Mouse (Mus musculus) embryonic facial prominence, embryonic 11.5 days (tissue): ENCODE results near the gene Bach2. TPM values are rescaled to one million over a fixed set of nuclear protein-coding genes. Genes with fewer than 3 reads are reported as not detected.

ENCODE experiments used
- ATAC-seq: fragments of 200-750 bp; cut with Nextera tagmentation; replicated peaks from 2 replicates; pipeline ENCODE4 v1.8.0; 2017; ENCODE audit warnings: low read depth; ENCODE audit not compliant: insufficient number of reproducible peaks, low FRiP score, low TSS enrichment
- DNase-seq: peaks from one replicate; pipeline ENCODE4 v3.0.0-alpha.2; 2015; ENCODE audit warnings: low spot score
- H3K27ac ChIP-seq: fragments of 300-500 bp; sonication (generic); replicated peaks from 2 replicates; pipeline ENCODE4 v1.5.1; 2014; ENCODE audit warnings: mild to moderate bottlenecking, low read depth, low read length, control low read depth
- H3K27me3 ChIP-seq: fragments of 300-500 bp; sonication (generic); 2 replicates; pipeline ENCODE4 v1.6.1; 2014; ENCODE audit warnings: mild to moderate bottlenecking, low read length, moderate library complexity, mixed read lengths; ENCODE audit not compliant: control insufficient read depth, insufficient read depth
- H3K36me3 ChIP-seq: fragments of 300-500 bp; sonication (generic); replicated peaks from 2 replicates; pipeline ENCODE4 v1.6.1; 2014; ENCODE audit warnings: low read depth, mild to moderate bottlenecking, low read length, moderate library complexity, mixed read lengths; ENCODE audit not compliant: control insufficient read depth, insufficient read depth
- H3K4me1 ChIP-seq: fragments of 300-500 bp; sonication (generic); 2 replicates; pipeline ENCODE4 v1.6.1; 2014; ENCODE audit warnings: low read length, mixed read lengths; ENCODE audit not compliant: control insufficient read depth, insufficient read depth
- H3K4me2 ChIP-seq: fragments of 300-500 bp; sonication (generic); 2 replicates; pipeline ENCODE4 v1.6.1; 2014; ENCODE audit warnings: low read depth, mild to moderate bottlenecking, control low read depth, low read length, moderate library complexity
- H3K4me3 ChIP-seq: fragments of 300-500 bp; sonication (generic); 2 replicates; pipeline ENCODE4 v1.5.1; 2014; ENCODE audit warnings: low read depth, low read length, control low read depth
- H3K9ac ChIP-seq: fragments of 300-500 bp; sonication (generic); replicated peaks from 2 replicates; pipeline ENCODE4 v1.6.1; 2014; ENCODE audit warnings: mild to moderate bottlenecking, control low read depth, low read length
- H3K9me3 ChIP-seq: fragments of 300-500 bp; sonication (generic); replicated peaks from 2 replicates; pipeline ENCODE4 v1.6.1; 2016; ENCODE audit warnings: mild to moderate bottlenecking, low read length, inconsistent platforms, mixed read lengths; ENCODE audit not compliant: control insufficient read depth
- WGBS: fragments of 180-500 bp; shearing (Covaris S2); extraction: QIAGEN DNeasy Blood & Tissue Kit; methylation state at CpG from one replicate; pipeline ENCODE4 v1.1.7; 2014; 5-methylcytosine and 5-hydroxymethylcytosine counted together
- polyA plus RNA-seq: library from polyadenylated mRNA; unstranded; fragments of >200 nt; fragmentation: Nextera tagmentation; extraction: Ambion mirVana; gene quantifications from 2 replicates; pipeline ENCODE4 v1.2.1, GENCODE M21; 2014

The Bach2 gene
- polyA plus RNA-seq, 1 experiment from 2014 or later = 11.5 TPM

DNA sequence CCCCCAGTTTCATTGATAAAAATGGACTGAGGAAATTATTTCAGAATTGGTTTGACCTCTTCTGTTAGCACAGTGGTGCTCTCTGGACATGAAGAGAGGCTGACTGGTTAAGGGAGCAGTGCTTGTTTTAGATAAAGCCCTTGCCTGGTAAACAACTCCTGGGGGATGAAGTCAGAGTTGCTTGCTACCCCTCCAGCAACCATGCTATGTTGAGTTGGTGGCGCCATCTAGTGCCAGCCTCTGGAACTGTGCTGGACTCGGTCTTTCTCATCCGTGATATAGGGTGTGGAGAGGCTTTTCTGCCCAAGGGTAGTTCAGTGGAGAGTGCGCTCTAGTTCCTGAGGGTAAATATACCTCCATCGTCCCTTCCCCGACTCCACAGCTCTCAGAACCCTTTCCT lies 9.6 kb downstream of the Bach2 start:
- Histone ChIP-seq H3K27me3 (no peaks in the 10 kb centered on the region), H3K4me3 (no peak overlapping the region), H3K4me2 (no peak overlapping the region), H3K27ac (no peak overlapping the region), H3K9me3 (no peaks in the 10 kb centered on the region), H3K4me1 (peaks cover 12% of the 10 kb centered on the region), H3K36me3 (no peaks in the 10 kb centered on the region), H3K9ac (no peak overlapping the region)
- 29% methylated on average over 6 of the region's 6 CpGs for WGBS
- DNase-seq = peak; percentile 81
- no peak for ATAC-seq

DNA sequence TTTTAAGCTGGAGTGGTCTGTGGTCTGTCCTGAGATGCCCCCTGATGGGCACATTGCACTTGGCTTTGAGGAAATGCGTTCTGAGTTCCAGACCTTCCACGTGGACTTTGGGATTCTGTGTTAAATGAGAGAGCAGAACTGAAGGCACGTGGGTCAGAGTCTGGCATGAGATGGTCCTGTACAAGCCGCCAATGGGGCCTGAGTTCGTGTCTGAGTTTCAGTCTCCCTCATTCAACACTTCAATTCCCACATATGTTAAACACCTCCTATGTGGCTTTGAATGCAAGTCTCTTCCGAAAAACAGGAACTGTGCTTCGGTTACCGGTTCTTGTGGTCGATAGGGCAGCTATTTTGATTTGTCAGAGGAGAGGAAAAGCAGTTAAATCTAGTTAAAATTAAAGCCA lies 10.4 kb downstream of the Bach2 start:
- DNase-seq (no peak), ATAC-seq (no peak)
- Histone ChIP-seq H3K4me2 (no peak overlapping the region), H3K9me3 (no peaks in the 10 kb centered on the region), H3K4me3 (no peak overlapping the region), H3K4me1 (peaks cover 12% of the 10 kb centered on the region), H3K27ac (no peak overlapping the region), H3K9ac (no peak overlapping the region), H3K27me3 (no peaks in the 10 kb centered on the region), H3K36me3 (no peaks in the 10 kb centered on the region)
- WGBS = 53% methylated on average over 9 of the region's 9 CpGs

DNA sequence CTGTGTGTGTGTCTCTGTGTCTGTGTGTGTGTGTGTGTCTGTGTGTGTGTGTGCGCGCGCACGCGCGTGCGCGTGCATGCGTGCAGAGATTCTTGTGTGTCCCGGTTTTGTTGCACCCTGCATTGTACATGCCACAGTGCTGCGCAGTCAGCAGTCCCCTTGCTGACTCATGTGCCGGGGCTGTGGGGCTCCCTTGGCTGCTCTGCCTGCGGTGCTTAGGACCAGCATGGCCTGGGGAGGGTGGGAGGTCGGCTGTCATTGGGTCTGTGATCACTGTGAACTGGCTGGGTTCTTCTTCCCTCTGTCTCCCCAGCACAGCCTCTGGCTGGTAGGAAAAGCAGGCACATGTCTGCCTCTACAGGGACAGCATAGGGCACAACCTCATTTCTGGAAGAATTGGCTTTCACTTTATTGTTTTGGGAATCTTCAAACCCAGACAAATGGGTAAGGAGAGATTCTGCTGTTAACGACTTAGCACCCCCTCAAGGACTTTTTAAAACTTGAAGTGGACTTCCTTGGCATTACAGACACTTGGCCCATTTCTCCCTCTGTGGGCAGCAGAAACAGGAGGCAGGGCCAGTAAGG lies 11.2 kb downstream of the Bach2 start:
- DNase-seq (no peak), ATAC-seq (0 out of 2 replicates have a peak, but pooled peaks have one; percentile 32)
- peak overlapping the region; percentile 17; the same call in 1 of the 2 replicates for H3K4me2 ChIP-seq
- no peak overlapping the region for H3K4me3 ChIP-seq
- no peaks in the 10 kb centered on the region for H3K27me3 ChIP-seq
- peaks cover 10% of the 10 kb centered on the region for H3K4me1 ChIP-seq
- H3K36me3 ChIP-seq = no peaks in the 10 kb centered on the region
- H3K9ac ChIP-seq = peak overlapping the region; percentile 18; the same call in 1 of the 2 replicates
- H3K27ac ChIP-seq = peak overlapping the region; percentile 43; the same call in 1 of the 2 replicates
- no peaks in the 10 kb centered on the region for H3K9me3 ChIP-seq
- WGBS = 64% methylated on average over 15 of the region's 15 CpGs

DNA sequence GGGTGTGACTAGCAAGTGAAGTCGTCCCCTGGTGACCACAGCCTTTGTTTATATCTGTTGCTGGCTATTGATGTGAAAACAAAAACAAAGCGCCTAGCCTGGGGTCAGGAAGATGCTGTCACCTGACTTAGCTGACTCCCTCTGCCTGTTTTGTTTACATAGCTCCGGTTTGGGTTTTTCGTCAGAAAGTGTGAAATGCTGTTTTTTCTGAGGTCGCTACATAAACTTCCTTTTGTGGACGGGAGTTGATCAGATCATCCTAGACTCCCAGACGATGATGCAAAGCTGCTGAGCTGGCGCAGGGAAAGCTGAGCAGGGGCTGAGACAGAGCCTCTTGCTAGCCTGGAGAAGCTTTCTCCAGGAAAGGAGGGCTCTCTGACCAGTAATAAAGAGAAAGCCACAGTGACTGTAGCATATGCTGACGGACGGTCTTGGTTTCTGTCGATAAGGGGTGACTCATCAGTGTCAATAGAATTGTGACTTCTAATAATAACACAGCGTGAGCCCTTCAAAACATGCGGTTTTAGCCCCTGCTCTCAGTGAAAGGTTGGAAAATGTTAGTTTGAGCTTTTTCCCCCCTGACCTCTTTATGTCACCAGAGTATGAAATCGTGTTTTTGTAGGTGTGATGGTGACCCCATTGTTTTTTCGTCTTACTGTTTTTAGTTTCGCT lies 11.9 kb downstream of the Bach2 start:
- no peak for DNase-seq
- 5% methylated on average over 16 of the region's 16 CpGs for WGBS
- ATAC-seq = no peak

DNA sequence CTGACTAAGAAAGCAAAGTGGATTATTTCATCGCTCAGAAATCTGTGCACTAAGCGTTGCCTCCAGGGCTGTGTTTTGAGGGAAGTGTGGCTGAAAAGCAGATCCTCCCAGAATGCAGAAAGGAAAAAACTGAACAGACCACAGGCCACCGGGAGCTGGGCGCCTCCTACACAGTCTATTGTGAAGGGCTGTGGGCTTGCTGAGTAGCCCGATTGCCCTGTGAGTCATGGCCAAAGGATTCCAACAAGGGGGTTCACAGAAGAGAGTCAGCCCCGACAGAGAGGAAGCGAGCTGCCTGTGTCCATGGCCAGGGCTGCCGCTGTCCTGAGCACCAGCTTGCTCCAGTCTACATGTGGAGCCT lies 12.4 kb downstream of the Bach2 start:
- Histone ChIP-seq H3K27ac (peak overlapping the region; percentile 63), H3K9ac (peak overlapping the region; percentile 40), H3K4me3 (no peak overlapping the region), H3K4me2 (peak overlapping the region; percentile 5; the same call in 1 of the 2 replicates), H3K27me3 (no peaks in the 10 kb centered on the region), H3K9me3 (no peaks in the 10 kb centered on the region), H3K4me1 (peaks cover 10% of the 10 kb centered on the region), H3K36me3 (no peaks in the 10 kb centered on the region)
- ATAC-seq = 0 out of 2 replicates have a peak, but pooled peaks have one; percentile 41
- peak; percentile 54 for DNase-seq
- 8% methylated on average over 8 of the region's 8 CpGs for WGBS

More for the DNA sequence above, 11.9 kb downstream of the Bach2 start:
- H3K27me3 ChIP-seq = no peaks in the 10 kb centered on the region
- H3K9me3 ChIP-seq = no peaks in the 10 kb centered on the region
- no peaks in the 10 kb centered on the region for H3K36me3 ChIP-seq
- H3K4me2 ChIP-seq = peak overlapping the region; percentile 17; the same call in 1 of the 2 replicates
- H3K27ac ChIP-seq = peak overlapping the region; percentile 63
- H3K4me1 ChIP-seq = peaks cover 10% of the 10 kb centered on the region
- no peak overlapping the region for H3K4me3 ChIP-seq
- H3K9ac ChIP-seq = peak overlapping the region; percentile 40

DNA sequence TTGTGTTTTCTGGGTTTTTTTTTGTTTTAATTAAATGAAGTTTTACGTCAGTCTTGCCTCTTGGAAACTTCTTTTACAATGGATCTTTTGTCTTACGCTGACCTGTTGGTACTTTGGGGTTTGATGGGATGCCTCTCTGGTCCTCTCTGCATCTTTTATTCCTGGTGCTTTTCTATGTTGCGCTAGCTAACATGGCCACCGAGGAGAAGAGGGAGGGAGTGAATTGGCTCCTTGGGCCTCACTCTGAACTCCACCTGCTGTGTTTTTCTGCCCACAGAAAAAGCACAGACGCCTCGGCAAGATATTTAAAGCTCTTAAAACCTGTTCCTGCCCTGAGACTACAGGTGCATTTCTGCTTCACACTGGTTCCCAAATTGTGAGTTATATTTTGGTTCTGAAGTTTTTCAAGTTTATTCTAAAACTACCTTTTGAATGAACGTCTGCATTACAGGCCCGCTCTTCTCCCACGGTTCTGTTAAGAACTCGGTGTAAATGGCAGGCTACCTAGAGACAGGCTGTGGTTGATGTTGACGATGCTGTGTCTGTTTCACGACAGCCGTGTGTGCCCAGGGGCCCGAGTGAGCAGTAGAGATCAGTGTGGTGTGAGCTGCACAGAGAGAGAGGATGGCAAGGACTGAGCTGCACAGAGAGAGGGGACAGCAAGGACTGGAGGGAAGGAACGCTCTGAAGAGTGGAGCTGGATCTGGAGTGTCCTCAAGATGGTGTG lies 13.5 kb downstream of the Bach2 start:
- ATAC-seq (no peak), DNase-seq (no peak)
- WGBS = 55% methylated on average over 15 of the region's 15 CpGs
- H3K4me3 ChIP-seq = no peak overlapping the region
- no peak overlapping the region for H3K27ac ChIP-seq
- H3K4me2 ChIP-seq = no peak overlapping the region
- no peaks in the 10 kb centered on the region for H3K36me3 ChIP-seq
- H3K9ac ChIP-seq = no peak overlapping the region
- no peaks in the 10 kb centered on the region for H3K27me3 ChIP-seq
- H3K4me1 ChIP-seq = peaks cover 10% of the 10 kb centered on the region
- no peaks in the 10 kb centered on the region for H3K9me3 ChIP-seq

DNA sequence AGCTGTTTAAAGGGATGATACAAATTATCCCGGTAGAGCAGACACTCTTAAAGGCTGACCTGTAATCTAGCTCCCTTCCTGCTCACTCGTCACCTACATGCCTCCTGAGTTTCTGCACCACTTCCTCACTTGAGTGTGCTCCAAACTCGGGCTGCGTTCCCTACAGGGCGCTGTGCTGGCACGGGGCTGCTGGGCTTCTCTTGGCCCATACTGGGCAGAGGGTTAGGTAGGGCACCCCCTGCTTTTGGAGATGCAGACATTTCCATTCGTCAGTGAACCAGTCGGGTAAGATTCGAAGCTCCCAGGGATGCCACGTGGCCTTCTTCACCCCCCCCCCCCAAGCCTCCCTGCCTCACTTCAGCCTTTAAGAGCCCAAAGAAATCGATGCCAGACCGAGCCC lies 19.1 kb downstream of the Bach2 start:
- no peaks in the 10 kb centered on the region for H3K36me3 ChIP-seq
- H3K9ac ChIP-seq = no peak overlapping the region
- ATAC-seq = no peak
- H3K4me1 ChIP-seq = no peaks in the 10 kb centered on the region
- no peaks in the 10 kb centered on the region for H3K27me3 ChIP-seq
- no peak overlapping the region for H3K4me3 ChIP-seq
- no peak for DNase-seq
- H3K9me3 ChIP-seq = no peaks in the 10 kb centered on the region
- H3K27ac ChIP-seq = no peak overlapping the region
- H3K4me2 ChIP-seq = no peak overlapping the region
- 72% methylated on average over 12 of the region's 12 CpGs for WGBS

DNA sequence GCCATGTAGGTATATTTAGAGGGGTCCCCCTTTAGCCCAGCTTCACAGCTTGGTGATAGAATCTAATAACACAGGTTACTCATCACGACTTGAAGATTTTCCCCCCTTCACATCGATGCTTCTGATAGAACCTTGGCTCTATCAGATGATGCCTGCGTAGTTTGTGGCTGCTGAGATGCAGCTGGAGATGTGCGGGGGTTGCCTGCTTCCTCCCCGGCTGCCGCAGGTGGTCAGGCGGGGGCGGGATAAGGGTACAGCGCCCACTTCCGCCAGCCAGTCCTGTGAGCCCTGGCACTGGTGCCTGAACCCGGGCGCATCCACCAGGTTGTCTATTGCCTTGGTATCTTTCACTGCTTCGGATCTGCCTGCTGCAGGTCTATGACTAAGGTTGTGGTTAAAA lies 19.5 kb downstream of the Bach2 start:
- Histone ChIP-seq H3K4me1 (no peaks in the 10 kb centered on the region), H3K36me3 (no peaks in the 10 kb centered on the region), H3K4me2 (no peak overlapping the region), H3K27ac (no peak overlapping the region), H3K4me3 (no peak overlapping the region), H3K9ac (no peak overlapping the region), H3K27me3 (no peaks in the 10 kb centered on the region), H3K9me3 (no peaks in the 10 kb centered on the region)
- ATAC-seq (no peak), DNase-seq (no peak)
- WGBS = 87% methylated on average over 13 of the region's 13 CpGs
